ENCODE assay signal across 8 mouse cellular contexts in genomic region chr1:167211979-167212614, GRCm38 (mm10).
DNase-seq lines count a peak whose midpoint lies in the region; ATAC-seq and TF ChIP-seq lines count a peak whose summit lies in the region.

No protein-coding gene starts in this region.

- TF ChIP-seq CTCF in kidney, postnatal 0 days (IDR thresholded peaks at IDR 0.05; ENCODE audit: low read depth) = peak; percentile 92

- no peak overlapping the region for H3K4me3 ChIP-seq in heart, embryonic 11.5 days (ENCODE audit: low read depth, low read length)
- H3K4me3 ChIP-seq in kidney, postnatal 0 days (replicated peaks; ENCODE audit: low read depth, low read length) = no peak overlapping the region
- no peak overlapping the region for H3K4me3 ChIP-seq in liver, embryonic 11.5 days (ENCODE audit: low read depth, low read length)
- H3K4me3 ChIP-seq in neural tube, embryonic 11.5 days (ENCODE audit: low read depth, low read length) = no peak overlapping the region

- no peak overlapping the region for H3K27ac ChIP-seq in heart, embryonic 11.5 days (ENCODE audit: low read depth, low read length)
- no peak overlapping the region for H3K27ac ChIP-seq in kidney, postnatal 0 days
- H3K27ac ChIP-seq in liver, embryonic 11.5 days (ENCODE audit: low read depth, low read length) = no peak overlapping the region
- H3K27ac ChIP-seq in neural tube, embryonic 11.5 days (ENCODE audit: low read depth, low read length) = no peak overlapping the region

- H3K4me2 ChIP-seq in heart, embryonic 11.5 days = no peak overlapping the region
- H3K4me2 ChIP-seq in kidney, postnatal 0 days (ENCODE audit: low read length) = no peak overlapping the region
- no peak overlapping the region for H3K4me2 ChIP-seq in liver, embryonic 11.5 days
- H3K4me2 ChIP-seq in neural tube, embryonic 11.5 days (ENCODE audit: low read depth) = no peak overlapping the region

- H3K36me3 ChIP-seq in heart, embryonic 11.5 days (ENCODE audit: control insufficient read depth, insufficient read depth, low read length) = no peaks in the 10 kb centered on the region
- no peaks in the 10 kb centered on the region for H3K36me3 ChIP-seq in kidney, postnatal 0 days (ENCODE audit: insufficient read depth, low read length)
- H3K36me3 ChIP-seq in liver, embryonic 11.5 days (ENCODE audit: control insufficient read depth, insufficient read depth, low read length) = no peaks in the 10 kb centered on the region
- H3K36me3 ChIP-seq in neural tube, embryonic 11.5 days (ENCODE audit: control insufficient read depth, insufficient read depth, low read length) = no peaks in the 10 kb centered on the region

- no peaks in the 10 kb centered on the region for H3K4me1 ChIP-seq in heart, embryonic 11.5 days (ENCODE audit: control insufficient read depth, insufficient read depth, low read length)
- no peaks in the 10 kb centered on the region for H3K4me1 ChIP-seq in kidney, postnatal 0 days (replicated peaks; ENCODE audit: insufficient read depth, low read length)
- no peaks in the 10 kb centered on the region for H3K4me1 ChIP-seq in liver, embryonic 11.5 days (replicated peaks; ENCODE audit: control insufficient read depth, insufficient read depth, low read length)
- H3K4me1 ChIP-seq in neural tube, embryonic 11.5 days (ENCODE audit: control insufficient read depth, insufficient read depth, low read length) = no peaks in the 10 kb centered on the region

- 0 out of 2 replicates have a peak, but pooled peaks have one; percentile 39 for ATAC-seq in heart, embryonic 11.5 days (replicated peaks; ENCODE audit: insufficient number of reproducible peaks, low FRiP score, low TSS enrichment)
- peak; percentile 29; the same call in 1 of the 2 replicates for ATAC-seq in kidney, postnatal 0 days (replicated peaks; ENCODE audit: low FRiP score, low read depth)
- 0 out of 2 replicates have a peak, but pooled peaks have one; percentile 42 for ATAC-seq in liver, embryonic 11.5 days (replicated peaks; ENCODE audit: low FRiP score)
- peak; percentile 75 for ATAC-seq in neural tube, embryonic 11.5 days (ENCODE audit: insufficient read depth, low FRiP score, low TSS enrichment)

- H3K9ac ChIP-seq in heart, embryonic 11.5 days (ENCODE audit: low read depth, low read length) = no peak overlapping the region
- H3K9ac ChIP-seq in kidney, postnatal 0 days (ENCODE audit: low read depth, low read length) = no peak overlapping the region
- no peak overlapping the region for H3K9ac ChIP-seq in liver, embryonic 11.5 days (ENCODE audit: low read depth, low read length)
- H3K9ac ChIP-seq in neural tube, embryonic 11.5 days (ENCODE audit: low read length) = no peak overlapping the region

- H3K27me3 ChIP-seq in heart, embryonic 11.5 days (ENCODE audit: control insufficient read depth, insufficient read depth, low read length) = no peaks in the 10 kb centered on the region
- no peaks in the 10 kb centered on the region for H3K27me3 ChIP-seq in kidney, postnatal 0 days (ENCODE audit: insufficient read depth, low read length)
- H3K27me3 ChIP-seq in liver, embryonic 11.5 days (replicated peaks; ENCODE audit: control insufficient read depth, insufficient read depth, low read length) = no peaks in the 10 kb centered on the region
- H3K27me3 ChIP-seq in neural tube, embryonic 11.5 days (ENCODE audit: control insufficient read depth, insufficient read depth, low read length) = no peaks in the 10 kb centered on the region

- WGBS in heart, embryonic 11.5 days (ENCODE audit: insufficient replicate concordance) = 26% methylated on average over 7 of the region's 7 CpGs
- 21% methylated on average over 7 of the region's 7 CpGs for WGBS in kidney, postnatal 0 days
- WGBS in liver, embryonic 11.5 days = 28% methylated on average over 7 of the region's 7 CpGs
- WGBS in neural tube, embryonic 11.5 days = 29% methylated on average over 7 of the region's 7 CpGs

- DNase-seq in CD4-positive, CD25-positive, alpha-beta regulatory T cell, adult 2 months (ENCODE audit: low read depth, low spot score) = peak; percentile 73
- peak; percentile 66 for DNase-seq in ZHBTc4 (ENCODE audit: low read depth, low spot score)
- DNase-seq in cerebellum, postnatal 4 days (ENCODE audit: low spot score in 2 of 2) = peak; percentile 47 to 75
- DNase-seq in kidney, postnatal 0 days (ENCODE audit: low spot score) = peak; percentile 81
- no peak for DNase-seq in liver, embryonic 11.5 days (ENCODE audit: low spot score)
- peak; percentile 68 for DNase-seq in neural tube, embryonic 11.5 days (ENCODE audit: low spot score)
- DNase-seq in thymus, postnatal 14 days = peak; percentile 47

- H3K9me3 ChIP-seq in heart, embryonic 11.5 days (replicated peaks; ENCODE audit: control insufficient read depth, low read length) = no peaks in the 10 kb centered on the region
- no peaks in the 10 kb centered on the region for H3K9me3 ChIP-seq in kidney, postnatal 0 days (replicated peaks; ENCODE audit: low read length)
- no peaks in the 10 kb centered on the region for H3K9me3 ChIP-seq in liver, embryonic 11.5 days (ENCODE audit: control insufficient read depth, low read length)
- no peaks in the 10 kb centered on the region for H3K9me3 ChIP-seq in neural tube, embryonic 11.5 days (ENCODE audit: control insufficient read depth, low read length)
